Mouse (Mus musculus) limb, embryonic 12.5 days (tissue): Measurements from ENCODE around the gene Fat3. TPM values are rescaled to one million over a fixed set of nuclear protein-coding genes. Genes with fewer than 3 reads are reported as not detected.
A peak's percentile ranks its signal among the peaks of the same experiment; 100 is the strongest.

Experiments used
- ATAC-seq: fragments of 200-750 bp; cut with Nextera tagmentation; 2 replicates; pipeline ENCODE4 v1.8.0; 2017; ENCODE audit warnings: low read depth, moderate TSS enrichment; ENCODE audit not compliant: insufficient number of reproducible peaks, insufficient read depth, low FRiP score, low TSS enrichment
- H3K27ac ChIP-seq: fragments of 300-500 bp; sonication (generic); 2 replicates; pipeline ENCODE4 v1.5.1; 2016; ENCODE audit warnings: mild to moderate bottlenecking, moderate library complexity
- H3K27me3 ChIP-seq: fragments of 300-500 bp; sonication (generic); 2 replicates; pipeline ENCODE4 v1.6.1; 2016; ENCODE audit warnings: mild to moderate bottlenecking, moderate library complexity
- H3K36me3 ChIP-seq: fragments of 300-500 bp; sonication (generic); 2 replicates; pipeline ENCODE4 v1.6.1; 2016; ENCODE audit warnings: mild to moderate bottlenecking, moderate library complexity
- H3K4me1 ChIP-seq: fragments of 300-500 bp; sonication (generic); replicated peaks from 2 replicates; pipeline ENCODE4 v1.6.1; 2016
- H3K4me2 ChIP-seq: fragments of 300-500 bp; sonication (generic); 2 replicates; pipeline ENCODE4 v1.6.1; 2016; ENCODE audit warnings: mild to moderate bottlenecking, moderate library complexity
- H3K4me3 ChIP-seq: fragments of 300-500 bp; sonication (generic); replicated peaks from 2 replicates; pipeline ENCODE4 v1.5.1; 2016; ENCODE audit warnings: mild to moderate bottlenecking
- H3K9ac ChIP-seq: fragments of 300-500 bp; sonication (generic); replicated peaks from 2 replicates; pipeline ENCODE4 v1.6.1; 2016; ENCODE audit warnings: mild to moderate bottlenecking, moderate library complexity
- H3K9me3 ChIP-seq: fragments of 300-500 bp; sonication (generic); 2 replicates; pipeline ENCODE4 v1.6.1; 2016; ENCODE audit warnings: mild to moderate bottlenecking, moderate library complexity
- WGBS: fragments of 180-500 bp; shearing (Covaris S2); methylation state at CpG from one replicate; pipeline ENCODE4 v1.1.7; 2016; 5-methylcytosine and 5-hydroxymethylcytosine counted together
- polyA plus RNA-seq: library from polyadenylated mRNA; unstranded; fragments of >200 nt; fragmentation: Nextera tagmentation; extraction: Ambion mirVana; gene quantifications from 2 replicates; pipeline ENCODE4 v1.2.1, GENCODE M21; 2016

The Fat3 gene
- polyA plus RNA-seq, 1 experiment from 2014 or later, result 5.1 TPM

DNA sequence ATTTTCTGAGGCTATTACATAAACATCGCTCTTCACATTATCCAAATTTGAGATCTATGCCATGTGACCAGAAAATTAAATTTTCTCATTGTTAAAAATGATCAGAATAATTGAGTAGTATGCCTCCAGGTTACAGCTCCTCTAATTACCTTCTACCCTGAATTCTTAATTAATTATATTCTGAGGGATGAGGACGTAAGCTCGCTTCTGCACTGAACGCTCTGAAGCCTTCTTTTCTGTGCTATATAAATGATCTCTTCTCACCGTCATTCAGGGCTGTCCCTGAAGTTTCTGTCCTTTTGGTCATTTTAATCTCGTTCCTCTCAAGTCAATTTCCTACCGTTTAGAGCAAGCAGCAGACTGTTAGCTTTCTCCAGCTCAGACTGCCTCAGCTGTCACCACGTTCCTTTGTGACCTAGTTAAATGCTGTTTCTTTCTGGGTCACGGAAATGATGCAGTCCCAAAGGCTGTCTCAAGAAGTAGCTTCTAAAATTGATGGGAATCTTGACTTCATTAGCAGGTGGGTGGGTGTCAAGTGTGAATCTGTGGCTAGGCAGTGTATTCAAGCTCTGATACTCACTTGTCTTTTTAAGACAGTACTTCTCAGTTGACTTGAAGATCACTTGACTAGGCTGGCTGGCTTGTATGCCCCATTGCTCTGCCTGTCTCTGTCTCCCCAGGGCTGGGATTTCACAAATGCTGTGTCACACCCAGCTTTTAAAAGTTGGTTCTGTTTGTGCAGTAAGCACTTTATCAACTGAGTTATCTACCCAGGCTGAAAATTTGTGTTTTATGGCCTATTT is 596.9 kb downstream of the Fat3 start:
- no peak for ATAC-seq
- WGBS, result 72% methylated on average over 9 of the region's 9 CpGs
- no peak overlapping the region for H3K27ac ChIP-seq
- H3K27me3 ChIP-seq, result no peaks in the 10 kb centered on the region
- H3K36me3 ChIP-seq, result no peaks in the 10 kb centered on the region
- H3K4me1 ChIP-seq, result no peaks in the 10 kb centered on the region
- H3K4me2 ChIP-seq, result no peak overlapping the region
- H3K9me3 ChIP-seq, result no peaks in the 10 kb centered on the region
- H3K4me3 ChIP-seq, result no peak overlapping the region
- no peak overlapping the region for H3K9ac ChIP-seq

DNA sequence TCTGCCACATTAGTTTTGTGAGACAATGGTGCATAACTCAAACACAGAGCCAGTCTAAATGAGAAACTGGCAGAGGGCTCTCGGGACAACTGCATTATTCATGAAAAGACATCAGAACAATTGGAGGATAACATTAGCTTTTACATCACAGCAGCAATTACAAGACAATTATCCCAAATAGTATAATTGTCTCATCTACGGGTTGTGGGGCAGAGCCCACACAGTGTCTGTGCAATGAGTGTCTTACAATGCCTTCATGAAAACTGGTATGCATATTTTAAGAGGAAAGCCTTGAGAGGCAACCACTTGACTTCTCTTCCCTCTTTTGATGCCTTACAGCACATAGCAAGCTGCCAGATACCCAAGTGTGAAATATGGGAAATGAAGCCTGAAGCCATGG is 603.0 kb downstream of the Fat3 start:
- Histone ChIP-seq H3K4me1 (no peaks in the 10 kb centered on the region), H3K9me3 (no peaks in the 10 kb centered on the region), H3K27ac (no peak overlapping the region), H3K9ac (no peak overlapping the region), H3K4me2 (no peak overlapping the region), H3K36me3 (no peaks in the 10 kb centered on the region), H3K4me3 (no peak overlapping the region), H3K27me3 (no peaks in the 10 kb centered on the region)
- WGBS, result 74% methylated on average over 2 of the region's 2 CpGs
- ATAC-seq, result no peak

DNA sequence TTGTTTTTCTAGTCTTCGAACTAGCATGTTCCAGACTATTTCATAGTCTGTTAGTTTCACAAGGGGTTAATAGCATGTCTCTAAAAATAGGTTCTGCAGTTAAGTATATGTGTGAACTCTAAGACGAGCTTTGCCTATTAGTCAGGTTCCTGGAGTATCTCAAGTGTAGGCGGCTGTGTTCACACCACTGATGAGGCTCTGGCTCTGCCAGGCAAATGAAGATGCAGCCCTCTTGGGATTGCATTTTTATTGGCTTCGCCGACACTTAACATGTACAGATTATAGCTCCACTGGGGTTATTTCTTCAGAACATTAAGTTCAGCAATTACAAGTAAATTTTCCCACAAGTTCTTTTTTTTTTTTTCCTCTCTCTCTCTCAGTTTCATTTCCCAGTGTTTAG is 614.3 kb downstream of the Fat3 start:
- H3K4me3 ChIP-seq, result no peak overlapping the region

DNA sequence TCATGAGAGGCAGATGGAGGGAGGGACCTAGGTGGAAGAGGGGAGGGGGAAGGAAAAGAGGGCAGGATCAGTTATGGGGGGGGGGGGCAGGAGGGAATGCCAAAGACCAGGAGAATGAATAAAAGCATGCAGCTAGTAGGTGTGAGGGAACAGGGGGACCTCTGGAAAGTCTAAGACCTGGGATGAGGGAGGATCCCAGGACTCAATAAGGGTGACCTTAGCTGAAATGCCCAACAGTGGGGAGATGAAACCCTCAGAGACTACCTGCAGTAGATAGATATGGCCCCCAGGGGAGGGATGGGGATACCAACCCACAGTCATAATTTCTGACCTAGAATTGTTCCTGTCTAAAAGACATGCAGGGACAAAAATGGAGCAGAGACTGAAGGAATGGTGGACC is 620.3 kb downstream of the Fat3 start:
- no peak overlapping the region for H3K27ac ChIP-seq
- no peak overlapping the region for H3K4me3 ChIP-seq
- H3K9me3 ChIP-seq, result no peaks in the 10 kb centered on the region
- H3K4me2 ChIP-seq, result no peak overlapping the region
- H3K27me3 ChIP-seq, result no peaks in the 10 kb centered on the region
- H3K36me3 ChIP-seq, result no peaks in the 10 kb centered on the region
- ATAC-seq, result no peak
- no peak overlapping the region for H3K9ac ChIP-seq
- H3K4me1 ChIP-seq, result no peaks in the 10 kb centered on the region

More for the DNA sequence above, 614.3 kb downstream of the Fat3 start:
- no peak overlapping the region for H3K9ac ChIP-seq
- 62% methylated on average over 5 of the region's 5 CpGs for WGBS
- ATAC-seq, result no peak
- H3K27me3 ChIP-seq, result no peaks in the 10 kb centered on the region
- H3K9me3 ChIP-seq, result no peaks in the 10 kb centered on the region
- H3K4me1 ChIP-seq, result no peaks in the 10 kb centered on the region
- no peak overlapping the region for H3K27ac ChIP-seq
- no peak overlapping the region for H3K4me2 ChIP-seq
- no peaks in the 10 kb centered on the region for H3K36me3 ChIP-seq

DNA sequence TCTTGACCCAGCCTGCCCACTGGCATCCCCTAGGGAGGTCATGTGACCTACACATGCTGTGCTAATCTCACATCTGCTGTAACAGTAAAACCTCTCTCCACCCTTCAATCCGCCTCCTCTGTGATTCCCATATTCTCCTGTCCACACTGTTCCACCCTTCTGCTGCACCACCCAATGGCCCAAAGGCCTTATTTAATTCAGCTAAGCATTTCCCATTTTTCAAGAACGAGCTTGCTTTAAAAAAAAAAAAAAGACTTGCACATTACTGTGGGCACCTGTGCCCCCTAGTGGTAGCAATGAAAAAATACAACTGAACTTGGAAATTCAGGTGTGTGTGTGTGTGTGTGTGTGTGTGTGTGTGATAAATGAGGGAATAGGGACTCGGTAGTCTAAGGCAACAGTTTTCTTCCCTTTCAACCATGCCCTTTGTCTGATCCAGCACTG is 620.9 kb downstream of the Fat3 start:
- H3K36me3 ChIP-seq, result no peaks in the 10 kb centered on the region
- 22% methylated on average over 3 of the region's 3 CpGs for WGBS
- H3K4me3 ChIP-seq, result no peak overlapping the region
- ATAC-seq, result no peak
- peaks cover 4% of the 10 kb centered on the region; the same call in 1 of the 2 replicates for H3K27me3 ChIP-seq
- no peaks in the 10 kb centered on the region for H3K9me3 ChIP-seq
- H3K4me2 ChIP-seq, result no peak overlapping the region
- no peak overlapping the region for H3K27ac ChIP-seq
- no peak overlapping the region for H3K9ac ChIP-seq
- H3K4me1 ChIP-seq, result no peaks in the 10 kb centered on the region

DNA sequence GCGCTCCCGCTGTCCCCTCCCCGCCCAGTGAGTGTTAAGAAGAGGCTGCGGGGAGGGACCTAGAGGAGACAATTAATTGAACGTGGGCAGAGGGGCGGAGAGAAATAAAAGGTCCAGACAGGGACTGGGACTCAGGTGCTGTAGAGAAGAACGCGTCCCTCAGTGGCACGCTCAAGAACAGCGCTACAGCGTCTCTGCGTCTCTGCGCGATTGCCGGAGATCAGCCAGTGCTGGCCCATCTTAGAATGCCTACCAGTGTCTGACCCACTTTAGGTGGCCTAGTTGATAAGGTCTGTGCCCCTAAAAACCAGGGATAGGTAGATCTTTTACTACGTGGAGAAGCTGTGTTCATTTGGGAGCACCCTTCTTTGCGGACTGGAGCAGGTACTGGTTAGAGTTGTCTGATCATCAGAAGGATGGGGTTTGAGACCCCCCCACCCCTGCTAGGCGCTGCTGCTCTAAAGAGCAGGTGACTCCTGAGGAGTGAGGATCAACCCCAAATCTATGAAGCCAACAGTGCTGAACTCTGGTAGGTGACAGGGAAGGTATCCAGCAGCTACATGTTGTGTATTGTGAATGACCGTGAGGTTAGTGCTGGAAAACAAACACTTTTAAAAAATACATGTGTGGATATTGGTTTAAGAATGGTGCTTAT is 626.5 kb downstream of the Fat3 start, which contains the start of gene Mtnr1b:
Gene Mtnr1b, minus strand, starts transcription at position 51 of the 655 bp plus-strand sequence.
- Histone ChIP-seq H3K4me2 (no peak within 1 kb of the TSS), H3K4me3 (no peak within 1 kb of the TSS), H3K27me3 (peaks cover 29% of the 10 kb centered on the region), H3K27ac (no peak within 1 kb of the TSS), H3K9ac (no peak within 1 kb of the TSS), H3K36me3 (no peaks in the 10 kb centered on the region), H3K9me3 (no peaks in the 10 kb centered on the region), H3K4me1 (no peaks in the 10 kb centered on the region)
- ATAC-seq, result no peak
- WGBS, result 53% methylated on average over 19 of the region's 19 CpGs

DNA sequence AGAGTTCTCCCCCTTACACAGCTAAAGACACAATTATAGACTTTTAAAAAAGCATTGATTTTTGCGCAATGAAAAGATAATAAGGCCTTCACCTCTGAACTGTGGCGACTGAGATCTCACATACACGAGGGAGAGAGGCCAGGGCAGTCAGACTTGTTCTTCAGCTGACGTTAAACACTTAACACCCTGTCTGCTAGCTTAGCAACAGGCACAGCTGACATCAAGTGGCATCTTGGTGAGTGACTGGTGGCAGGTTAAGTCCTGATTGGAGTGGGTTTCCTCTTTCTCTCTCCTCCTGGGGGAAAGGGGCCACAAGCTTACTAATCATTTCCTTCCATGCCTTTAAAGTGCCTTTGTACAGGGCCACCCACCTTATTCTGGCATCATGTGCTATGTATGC is 631.1 kb downstream of the Fat3 start:
- Histone ChIP-seq H3K27ac (no peak overlapping the region), H3K4me1 (peaks cover 16% of the 10 kb centered on the region), H3K4me3 (no peak overlapping the region), H3K27me3 (peaks cover 23% of the 10 kb centered on the region), H3K9ac (no peak overlapping the region), H3K4me2 (no peak overlapping the region), H3K36me3 (no peaks in the 10 kb centered on the region), H3K9me3 (no peaks in the 10 kb centered on the region)
- 54% methylated on average over 4 of the region's 4 CpGs for WGBS
- no peak for ATAC-seq

DNA sequence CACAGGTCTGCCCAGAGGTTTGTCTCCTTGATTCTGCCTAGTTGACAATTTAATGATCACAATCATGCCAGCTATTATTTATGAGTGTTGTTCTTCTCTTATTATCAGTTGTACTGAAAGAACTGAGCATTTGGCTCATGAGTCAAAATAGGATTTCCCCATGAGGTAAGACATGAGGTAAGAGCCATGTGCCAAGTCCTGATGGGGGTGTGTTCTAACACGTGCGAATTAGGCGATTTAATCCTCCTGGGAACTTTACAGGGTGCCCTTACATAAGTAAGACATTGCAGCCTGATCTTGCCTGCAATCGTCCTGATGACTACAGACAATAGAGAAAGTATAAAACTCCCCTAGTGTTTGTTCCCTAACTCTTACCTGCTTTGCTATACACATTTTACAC is 631.6 kb downstream of the Fat3 start:
- no peak for ATAC-seq
- H3K4me3 ChIP-seq, result no peak overlapping the region
- H3K4me1 ChIP-seq, result peaks cover 16% of the 10 kb centered on the region
- no peak overlapping the region for H3K4me2 ChIP-seq
- no peak overlapping the region for H3K9ac ChIP-seq
- no peak overlapping the region for H3K27ac ChIP-seq
- WGBS, result 64% methylated on average over 4 of the region's 4 CpGs
- peaks cover 20% of the 10 kb centered on the region for H3K27me3 ChIP-seq
- H3K9me3 ChIP-seq, result no peaks in the 10 kb centered on the region
- no peaks in the 10 kb centered on the region for H3K36me3 ChIP-seq

DNA sequence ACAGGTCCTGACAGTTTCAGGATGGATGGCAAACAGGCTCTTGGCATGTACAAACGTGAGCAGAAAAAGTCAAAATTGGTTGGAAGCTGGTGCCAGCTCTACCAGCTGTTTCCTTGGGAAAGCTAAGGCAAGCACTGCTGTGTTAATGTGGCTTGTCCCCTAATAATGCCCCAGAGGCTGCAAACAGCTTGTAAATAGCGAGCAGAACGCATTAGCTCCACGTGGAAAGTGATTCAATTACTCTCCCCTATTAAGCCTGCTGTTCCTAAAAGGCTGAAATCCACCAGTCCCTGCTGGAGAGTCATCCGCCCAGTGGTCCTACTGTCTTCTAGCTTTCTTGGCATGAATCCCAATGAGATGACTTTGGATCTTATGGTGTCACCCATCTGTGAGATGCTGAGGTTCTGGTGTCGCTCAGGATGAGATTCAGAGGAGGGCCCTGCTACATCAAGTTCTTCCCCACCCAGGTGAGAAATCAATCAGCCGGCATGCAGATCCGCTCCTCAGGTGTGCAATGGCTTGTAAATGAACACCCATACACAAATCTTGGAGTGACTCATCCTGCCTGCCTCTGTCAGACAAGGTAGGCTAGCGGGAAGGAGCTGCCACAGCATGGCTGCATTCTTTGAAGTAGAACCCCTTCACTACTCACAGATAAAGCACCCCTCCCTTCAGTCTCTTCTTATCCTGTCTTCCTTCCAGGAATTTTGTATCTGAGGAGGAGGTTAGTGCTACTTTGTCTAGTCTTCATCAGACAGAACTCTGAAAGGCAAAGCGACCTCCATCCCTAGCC is 634.6 kb downstream of the Fat3 start:
- Histone ChIP-seq H3K9me3 (no peaks in the 10 kb centered on the region), H3K4me3 (no peak overlapping the region), H3K27me3 (peaks cover 8% of the 10 kb centered on the region; the same call in 1 of the 2 replicates), H3K9ac (no peak overlapping the region), H3K4me2 (no peak overlapping the region), H3K4me1 (peaks cover 16% of the 10 kb centered on the region), H3K27ac (no peak overlapping the region), H3K36me3 (no peaks in the 10 kb centered on the region)
- ATAC-seq, result 0 out of 2 replicates have a peak, but pooled peaks have one; percentile 46
- 49% methylated on average over 10 of the region's 10 CpGs for WGBS

DNA sequence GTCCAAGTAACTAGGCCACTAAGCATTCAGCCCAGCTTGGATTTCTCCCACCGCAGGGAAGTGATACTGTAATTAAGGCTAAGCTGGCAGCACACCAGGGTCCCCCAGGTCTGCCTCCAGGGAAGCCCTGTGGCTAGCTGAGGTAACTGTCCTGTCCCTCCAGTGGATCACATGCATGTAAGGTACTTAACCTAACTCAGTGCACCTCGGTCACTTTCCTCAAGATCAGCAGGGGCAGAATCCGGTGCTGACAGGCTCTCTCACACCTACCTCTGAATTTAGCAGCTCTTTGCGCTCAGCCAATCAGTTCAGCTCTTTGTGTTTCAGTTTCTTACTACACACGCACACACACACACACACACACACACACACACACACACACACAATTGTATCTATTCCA is 639.7 kb downstream of the Fat3 start:
- WGBS, result 72% methylated on average over 5 of the region's 5 CpGs
- H3K9me3 ChIP-seq, result no peaks in the 10 kb centered on the region
- H3K4me3 ChIP-seq, result no peak overlapping the region
- peaks cover 12% of the 10 kb centered on the region for H3K4me1 ChIP-seq
- H3K27me3 ChIP-seq, result 0 out of 2 replicates have a peak, but pooled peaks cover 5% of the 10 kb centered on the region
- no peak overlapping the region for H3K9ac ChIP-seq
- no peak overlapping the region for H3K4me2 ChIP-seq
- no peaks in the 10 kb centered on the region for H3K36me3 ChIP-seq
- H3K27ac ChIP-seq, result no peak overlapping the region
- ATAC-seq, result no peak
